Mouse (Mus musculus) neural tube, embryonic 14.5 days (tissue): ENCODE results near the gene Olfr459. TPM values are rescaled to one million over a fixed set of nuclear protein-coding genes. Genes with fewer than 3 reads are reported as not detected.

Source experiments
- ATAC-seq: fragments of 200-750 bp; cut with Nextera tagmentation; 2 replicates; pipeline ENCODE4 v1.8.0; 2017; ENCODE audit warnings: low read depth, mild to moderate bottlenecking, moderate TSS enrichment, moderate library complexity
- H3K27ac ChIP-seq: fragments of 300-500 bp; sonication (generic); 2 replicates; pipeline ENCODE4 v1.5.1; 2014; ENCODE audit warnings: low read depth, mild to moderate bottlenecking, control low read depth, low read length, moderate library complexity, mixed read lengths
- H3K27me3 ChIP-seq: fragments of 300-500 bp; sonication (generic); 2 replicates; pipeline ENCODE4 v1.6.1; 2014; ENCODE audit warnings: low read length; ENCODE audit not compliant: control insufficient read depth, insufficient read depth
- H3K36me3 ChIP-seq: fragments of 300-500 bp; sonication (generic); 2 replicates; pipeline ENCODE4 v1.6.1; 2014; ENCODE audit warnings: low read length, mixed read lengths; ENCODE audit not compliant: control insufficient read depth, insufficient read depth
- H3K4me1 ChIP-seq: fragments of 300-500 bp; sonication (generic); 2 replicates; pipeline ENCODE4 v1.6.1; 2014; ENCODE audit warnings: low read length; ENCODE audit not compliant: control insufficient read depth, insufficient read depth
- H3K4me2 ChIP-seq: fragments of 300-500 bp; sonication (generic); 2 replicates; pipeline ENCODE4 v1.6.1; 2014; ENCODE audit warnings: mild to moderate bottlenecking, low read depth, low read length, control low read depth
- H3K4me3 ChIP-seq: fragments of 300-500 bp; sonication (generic); 2 replicates; pipeline ENCODE4 v1.5.1; 2014; ENCODE audit warnings: low read depth, low read length, control low read depth, mixed read lengths
- H3K9ac ChIP-seq: fragments of 300-500 bp; sonication (generic); replicated peaks from 2 replicates; pipeline ENCODE4 v1.6.1; 2014; ENCODE audit warnings: low read depth, mild to moderate bottlenecking, control low read depth, low read length, mixed read lengths
- H3K9me3 ChIP-seq: fragments of 300-500 bp; sonication (generic); 2 replicates; pipeline ENCODE4 v1.6.1; 2016; ENCODE audit warnings: low read length; ENCODE audit not compliant: control insufficient read depth
- WGBS: fragments of 180-500 bp; shearing (Covaris S2); extraction: QIAGEN DNeasy Blood & Tissue Kit; methylation state at CpG from one replicate; pipeline ENCODE4 v1.1.7; 2014; 5-methylcytosine and 5-hydroxymethylcytosine counted together
- polyA plus RNA-seq: library from polyadenylated mRNA; unstranded; fragments of >200 nt; fragmentation: Nextera tagmentation; extraction: Ambion mirVana; gene quantifications from 2 replicates; pipeline ENCODE4 v1.2.1, GENCODE M21; 2014

Gene Olfr459
- polyA plus RNA-seq, 1 experiment from 2014 or later, result not detected

DNA sequence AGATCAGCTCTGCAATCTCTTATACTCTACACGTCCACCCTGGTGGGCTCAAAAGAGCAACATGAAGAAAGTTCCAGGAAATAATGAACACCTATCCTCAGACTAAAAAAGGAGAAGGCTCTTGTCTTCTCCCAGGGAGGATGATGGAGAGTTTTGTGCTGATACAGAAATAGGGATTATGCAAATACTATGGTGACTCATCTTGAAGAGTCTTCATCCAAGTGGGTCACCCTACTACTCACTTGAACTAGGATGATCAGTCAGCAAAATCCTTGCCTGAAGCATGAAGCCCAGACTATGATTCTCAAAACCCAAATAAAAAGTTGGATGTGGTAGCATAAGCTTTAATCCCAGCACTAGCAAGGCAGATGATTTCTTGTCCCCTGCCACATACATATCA is 16.6 kb downstream of the Olfr459 start:
- no peaks in the 10 kb centered on the region for H3K36me3 ChIP-seq
- H3K27me3 ChIP-seq, result no peaks in the 10 kb centered on the region
- no peaks in the 10 kb centered on the region for H3K4me1 ChIP-seq
- H3K27ac ChIP-seq, result no peak overlapping the region
- WGBS, result 85% methylated on average over 1 of the region's 1 CpGs
- no peak overlapping the region for H3K4me2 ChIP-seq
- no peak for ATAC-seq
- no peaks in the 10 kb centered on the region for H3K9me3 ChIP-seq
- H3K4me3 ChIP-seq, result no peak overlapping the region
- H3K9ac ChIP-seq, result no peak overlapping the region

DNA sequence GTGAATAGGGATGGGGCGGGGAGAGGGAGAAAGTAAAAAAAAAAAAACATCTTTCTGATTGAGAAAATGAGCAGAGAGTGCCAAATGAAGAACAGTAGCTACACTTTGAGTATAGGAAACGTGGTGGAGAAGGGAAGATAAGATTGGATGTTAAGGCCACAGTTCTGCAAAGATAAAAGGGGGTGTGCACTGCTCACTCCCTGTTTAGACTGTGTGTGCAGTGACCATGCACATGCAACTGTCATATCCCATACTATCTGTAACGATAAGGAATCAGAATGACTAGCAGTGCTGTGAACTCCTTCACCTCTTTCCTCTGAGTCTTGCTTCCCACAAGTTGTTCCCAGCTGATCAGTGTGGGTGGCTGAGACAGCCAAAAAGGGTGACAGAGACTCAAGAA is 17.8 kb downstream of the Olfr459 start:
- no peaks in the 10 kb centered on the region for H3K36me3 ChIP-seq
- H3K4me3 ChIP-seq, result no peak overlapping the region
- no peaks in the 10 kb centered on the region for H3K9me3 ChIP-seq
- 80% methylated on average over 3 of the region's 3 CpGs for WGBS
- no peaks in the 10 kb centered on the region for H3K4me1 ChIP-seq
- no peak overlapping the region for H3K4me2 ChIP-seq
- no peak for ATAC-seq
- no peak overlapping the region for H3K9ac ChIP-seq
- no peak overlapping the region for H3K27ac ChIP-seq
- H3K27me3 ChIP-seq, result no peaks in the 10 kb centered on the region

DNA sequence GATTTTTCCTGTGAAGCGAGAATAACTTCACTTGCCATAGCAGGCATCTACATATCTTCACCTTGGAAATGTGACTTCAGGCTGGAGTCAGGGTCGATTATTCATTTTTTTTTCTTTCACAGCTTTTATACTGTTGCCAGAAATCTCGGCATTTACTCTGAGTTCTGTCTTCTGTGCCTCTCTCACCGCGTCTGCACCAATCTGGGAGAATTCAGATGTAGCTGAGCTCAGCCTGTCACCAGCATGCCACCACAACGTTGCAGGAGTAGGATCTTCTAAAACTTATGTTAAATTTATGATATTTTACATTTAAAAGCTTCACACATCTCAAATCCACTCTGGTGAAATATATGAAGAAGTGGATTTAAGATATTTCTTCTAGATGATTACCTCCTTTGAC is 20.4 kb downstream of the Olfr459 start:
- Histone ChIP-seq H3K36me3 (no peaks in the 10 kb centered on the region), H3K4me2 (no peak overlapping the region), H3K4me3 (no peak overlapping the region), H3K9me3 (no peaks in the 10 kb centered on the region), H3K27me3 (no peaks in the 10 kb centered on the region), H3K27ac (no peak overlapping the region), H3K4me1 (no peaks in the 10 kb centered on the region), H3K9ac (no peak overlapping the region)
- no peak for ATAC-seq
- WGBS, result 80% methylated on average over 6 of the region's 6 CpGs

DNA sequence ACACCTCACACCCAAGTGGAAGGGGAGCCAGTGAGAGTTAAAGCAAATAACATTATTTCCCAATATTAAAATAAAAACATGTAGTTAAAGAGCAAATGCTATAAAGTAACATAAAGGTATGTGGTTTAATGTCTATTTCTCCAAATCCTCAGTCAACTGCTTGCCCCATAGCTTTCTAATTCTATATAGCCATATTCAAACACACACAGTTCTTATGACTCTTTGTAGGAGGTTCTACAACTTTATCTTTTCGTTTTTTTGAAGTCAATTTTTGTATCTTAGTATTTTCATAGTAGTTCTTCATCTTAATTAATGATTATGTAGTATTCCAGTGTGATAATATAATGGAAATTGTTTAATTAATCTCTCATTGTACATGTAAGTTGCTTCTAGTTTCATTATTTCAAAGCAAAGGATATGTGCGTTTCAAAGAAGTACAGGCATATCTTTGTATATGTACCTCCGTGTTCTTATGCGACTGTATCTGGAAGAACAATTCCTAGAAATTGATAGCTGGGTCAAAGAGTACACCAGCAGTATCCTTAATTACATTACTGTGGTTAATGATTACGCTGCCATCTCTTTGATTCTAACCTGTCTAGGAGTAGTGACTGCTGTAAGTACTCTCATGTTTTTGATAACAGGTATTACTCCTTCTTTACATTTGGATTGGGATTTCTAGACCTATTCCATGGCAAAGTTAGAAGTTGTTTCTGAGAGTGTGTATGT is 30.1 kb downstream of the Olfr459 start:
- Histone ChIP-seq H3K9me3 (no peaks in the 10 kb centered on the region), H3K27ac (no peak overlapping the region), H3K4me2 (no peak overlapping the region), H3K9ac (no peak overlapping the region), H3K4me1 (no peaks in the 10 kb centered on the region), H3K36me3 (no peaks in the 10 kb centered on the region), H3K4me3 (no peak overlapping the region), H3K27me3 (no peaks in the 10 kb centered on the region)
- ATAC-seq, result no peak
- 77% methylated on average over 5 of the region's 5 CpGs for WGBS

DNA sequence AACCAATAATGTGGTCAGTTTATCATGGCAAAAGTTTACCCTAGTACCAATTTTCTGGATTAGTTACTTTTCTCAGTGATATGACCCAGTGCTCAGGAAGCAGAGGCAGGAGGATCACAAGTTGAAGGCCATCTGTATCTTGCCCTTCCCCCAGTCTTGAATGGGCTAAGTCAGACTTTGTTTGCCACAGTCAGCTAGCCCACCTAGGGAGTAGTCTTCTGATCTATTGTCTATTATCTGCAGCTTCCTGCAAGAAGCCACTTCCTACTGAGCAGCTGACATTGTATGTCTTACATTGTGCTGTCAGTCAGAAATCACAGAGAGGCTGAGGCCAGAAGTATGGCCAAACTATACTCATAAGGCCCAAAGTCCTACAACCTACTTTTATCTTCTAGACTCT is 33.9 kb downstream of the Olfr459 start:
- no peak overlapping the region for H3K4me2 ChIP-seq
- no peaks in the 10 kb centered on the region for H3K9me3 ChIP-seq
- no peak overlapping the region for H3K4me3 ChIP-seq
- no peaks in the 10 kb centered on the region for H3K4me1 ChIP-seq
- no peak for ATAC-seq
- H3K27me3 ChIP-seq, result no peaks in the 10 kb centered on the region
- H3K9ac ChIP-seq, result no peak overlapping the region
- no peaks in the 10 kb centered on the region for H3K36me3 ChIP-seq
- no peak overlapping the region for H3K27ac ChIP-seq

DNA sequence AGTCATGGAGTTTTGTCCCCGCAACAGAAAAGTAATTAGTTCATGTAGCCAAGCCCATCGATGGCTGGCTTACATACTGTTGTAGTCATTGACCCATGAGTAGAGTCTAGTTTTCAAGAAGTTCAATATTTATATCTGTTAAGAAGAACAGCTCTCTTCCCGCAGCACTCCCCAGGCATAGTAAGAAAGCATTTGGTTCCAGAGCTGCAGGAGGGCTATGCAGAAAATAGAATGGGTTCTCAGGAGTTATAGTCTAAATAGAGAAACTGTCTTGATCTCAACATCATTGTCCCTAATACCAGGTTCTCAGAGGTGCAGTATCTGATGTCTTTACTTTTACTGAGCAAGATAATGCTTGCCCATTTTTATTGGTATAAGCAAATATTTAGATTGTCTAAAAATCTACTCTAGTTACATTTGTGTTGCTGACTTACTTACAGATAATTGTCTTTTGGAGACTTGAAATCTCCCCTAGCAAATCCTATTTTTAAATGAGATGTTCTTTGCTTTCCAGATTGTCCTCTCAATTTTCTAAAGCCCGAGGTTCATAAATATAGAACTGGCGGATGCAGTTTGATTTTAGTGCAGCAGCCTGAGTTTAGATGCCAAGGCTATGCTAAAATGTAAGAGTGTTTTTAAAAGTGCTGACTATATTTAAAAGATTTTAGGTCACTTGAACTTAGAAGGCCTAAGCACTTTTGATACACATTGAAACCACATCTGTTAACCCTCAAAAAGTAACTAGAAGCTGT is 40.1 kb downstream of the Olfr459 start:
- no peaks in the 10 kb centered on the region for H3K4me1 ChIP-seq
- 93% methylated on average over 5 of the region's 5 CpGs for WGBS
- no peaks in the 10 kb centered on the region for H3K27me3 ChIP-seq
- no peak overlapping the region for H3K27ac ChIP-seq
- H3K9me3 ChIP-seq, result no peaks in the 10 kb centered on the region
- ATAC-seq, result no peak
- no peak overlapping the region for H3K4me3 ChIP-seq
- no peak overlapping the region for H3K4me2 ChIP-seq
- no peaks in the 10 kb centered on the region for H3K36me3 ChIP-seq
- no peak overlapping the region for H3K9ac ChIP-seq

DNA sequence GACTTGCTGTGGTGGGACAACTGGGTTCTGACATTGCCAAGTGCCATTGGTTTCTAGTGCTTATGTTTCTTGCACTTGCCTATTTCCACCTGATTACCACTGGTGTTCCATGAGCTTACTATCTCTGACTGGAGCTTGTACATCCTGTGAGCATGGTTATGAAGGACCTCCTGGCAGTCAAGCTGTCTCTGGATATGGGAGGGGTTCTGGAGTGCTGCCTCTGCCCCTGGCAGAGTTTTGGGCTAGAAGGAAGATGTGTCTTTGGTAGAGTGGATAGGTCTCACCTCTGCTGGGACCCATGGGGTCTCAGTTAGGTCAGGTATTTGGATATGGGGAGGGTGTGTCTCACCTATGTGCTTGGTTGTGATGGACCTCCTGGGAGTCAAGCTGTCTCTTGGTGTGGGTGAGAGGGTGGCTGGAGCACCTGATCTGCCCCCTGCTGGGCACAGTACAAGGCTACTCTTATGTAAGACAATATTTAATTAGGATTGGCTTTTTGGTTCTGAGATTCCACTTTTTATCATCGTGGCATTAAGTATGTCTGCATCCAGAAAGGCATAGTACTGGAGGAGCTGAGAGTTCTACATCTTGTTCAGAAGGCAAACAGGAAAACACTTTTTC is 46.9 kb downstream of the Olfr459 start:
- Histone ChIP-seq H3K4me3 (no peak overlapping the region), H3K27me3 (no peaks in the 10 kb centered on the region), H3K9ac (no peak overlapping the region), H3K9me3 (no peaks in the 10 kb centered on the region), H3K4me2 (no peak overlapping the region), H3K36me3 (no peaks in the 10 kb centered on the region), H3K27ac (no peak overlapping the region), H3K4me1 (no peaks in the 10 kb centered on the region)
- WGBS, result 84% methylated on average over 1 of the region's 1 CpGs
- no peak for ATAC-seq

DNA sequence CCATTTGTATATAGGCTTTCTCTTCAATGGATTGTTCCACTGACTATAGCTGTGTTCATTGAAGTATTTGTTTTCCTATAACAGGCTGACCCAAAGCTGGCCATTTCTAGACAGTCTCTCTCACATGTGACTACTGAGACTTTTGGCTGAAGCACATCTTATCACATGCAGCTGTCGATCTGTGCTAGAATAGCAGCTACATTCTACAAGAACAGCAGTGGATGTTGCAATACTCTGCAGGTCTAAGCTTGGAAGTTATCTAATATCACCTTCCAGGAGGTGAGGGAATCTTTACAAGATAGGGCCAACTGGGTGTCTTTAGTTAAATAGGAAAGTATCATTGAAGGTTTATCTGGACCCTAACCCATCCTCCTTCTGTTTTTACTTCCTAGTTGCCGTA is 53.5 kb downstream of the Olfr459 start:
- Histone ChIP-seq H3K4me3 (no peak overlapping the region), H3K27ac (no peak overlapping the region), H3K9ac (no peak overlapping the region), H3K36me3 (no peaks in the 10 kb centered on the region), H3K4me1 (no peaks in the 10 kb centered on the region), H3K4me2 (no peak overlapping the region), H3K27me3 (no peaks in the 10 kb centered on the region), H3K9me3 (no peaks in the 10 kb centered on the region)
- no peak for ATAC-seq
- 88% methylated on average over 2 of the region's 2 CpGs for WGBS
